Mouse (Mus musculus): ENCODE results near the gene Krt14. TPM values are rescaled to one million over a fixed set of nuclear protein-coding genes. Genes with fewer than 3 reads are reported as not detected.

Krt14 gene
- polyA plus RNA-seq, 1 experiment from 2014 or later, result 2.3 TPM

DNA sequence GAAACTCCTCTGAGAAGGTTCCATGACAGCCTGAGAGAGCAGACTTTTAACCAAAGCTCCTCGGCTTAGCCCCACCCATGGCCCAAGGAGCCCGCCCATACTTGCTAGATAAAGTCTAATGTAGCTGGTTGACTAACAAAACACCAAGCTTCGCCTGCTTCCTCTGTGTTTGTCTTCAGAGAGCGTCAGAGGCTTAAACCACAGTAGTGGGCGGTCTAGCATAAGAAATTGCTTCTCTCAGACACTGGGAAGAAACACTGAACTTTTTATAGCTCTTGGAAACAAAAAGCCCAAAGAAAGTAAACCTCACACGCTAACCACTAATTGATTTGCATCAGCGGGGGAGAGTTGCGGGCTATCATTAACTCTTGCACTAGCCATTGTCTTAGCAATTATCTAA is 14.4 kb upstream of the Krt14 start:
- H3K9me3 ChIP-seq (ENCODE audit: low read length), result 0 out of 2 replicates have a peak, but pooled peaks cover 4% of the 10 kb centered on the region
- TF ChIP-seq EP300 (IDR thresholded peaks at IDR 0.05) (no peak), CTCF (IDR thresholded peaks at IDR 0.05) (no peak)
- ATAC-seq, result no peak
- H3K4me1 ChIP-seq (ENCODE audit: insufficient read depth, low read depth, low read length), result no peaks in the 10 kb centered on the region
- H3K27ac ChIP-seq (ENCODE audit: low read length), result no peak overlapping the region
- DNase-seq (ENCODE audit: low spot score), result no peak
- no peaks in the 10 kb centered on the region for H3K27me3 ChIP-seq (replicated peaks; ENCODE audit: insufficient read depth, low read length)
- H3K9ac ChIP-seq (replicated peaks; ENCODE audit: low read depth), result no peak overlapping the region
- no peak overlapping the region for H3K4me3 ChIP-seq (ENCODE audit: low read depth, low read length)
- WGBS, result 65% methylated on average over 8 of the region's 8 CpGs
- no peak overlapping the region for H3K4me2 ChIP-seq (replicated peaks; ENCODE audit: low read depth, low read length)
- H3K36me3 ChIP-seq (ENCODE audit: insufficient read depth, low read length), result no peaks in the 10 kb centered on the region

DNA sequence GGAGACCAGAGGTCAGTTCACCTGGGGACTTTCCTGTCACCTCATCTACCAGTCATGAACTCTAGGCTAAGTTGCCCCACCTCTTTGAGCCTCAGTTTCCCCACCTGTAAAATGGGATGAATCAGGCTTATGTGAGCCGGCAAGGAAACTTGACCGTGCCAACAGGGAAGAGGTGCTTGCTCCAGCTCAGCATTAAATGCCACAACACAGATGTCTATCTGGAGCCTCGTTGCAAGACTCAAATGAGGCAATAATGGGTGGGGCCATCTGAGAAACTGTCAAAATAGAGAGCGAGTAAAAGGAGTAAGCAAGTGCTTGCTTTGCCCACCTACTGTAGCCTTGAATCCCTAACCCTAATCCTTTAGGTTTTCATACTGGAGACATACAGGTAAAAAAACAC is 12.0 kb upstream of the Krt14 start:
- WGBS, result 86% methylated on average over 4 of the region's 4 CpGs
- no peak for TF ChIP-seq EP300 (IDR thresholded peaks at IDR 0.05)
- no peak for TF ChIP-seq CTCF (IDR thresholded peaks at IDR 0.05)
- Histone ChIP-seq H3K4me2 (replicated peaks; ENCODE audit: low read depth, low read length) (no peak overlapping the region), H3K9me3 (ENCODE audit: low read length) (no peaks in the 10 kb centered on the region), H3K36me3 (ENCODE audit: insufficient read depth, low read length) (no peaks in the 10 kb centered on the region), H3K4me3 (ENCODE audit: low read depth, low read length) (no peak overlapping the region), H3K27me3 (replicated peaks; ENCODE audit: insufficient read depth, low read length) (no peaks in the 10 kb centered on the region), H3K9ac (replicated peaks; ENCODE audit: low read depth) (no peak overlapping the region), H3K27ac (ENCODE audit: low read length) (no peak overlapping the region), H3K4me1 (ENCODE audit: insufficient read depth, low read depth, low read length) (no peaks in the 10 kb centered on the region)
- DNase-seq (ENCODE audit: low spot score) (no peak), ATAC-seq (no peak)

DNA sequence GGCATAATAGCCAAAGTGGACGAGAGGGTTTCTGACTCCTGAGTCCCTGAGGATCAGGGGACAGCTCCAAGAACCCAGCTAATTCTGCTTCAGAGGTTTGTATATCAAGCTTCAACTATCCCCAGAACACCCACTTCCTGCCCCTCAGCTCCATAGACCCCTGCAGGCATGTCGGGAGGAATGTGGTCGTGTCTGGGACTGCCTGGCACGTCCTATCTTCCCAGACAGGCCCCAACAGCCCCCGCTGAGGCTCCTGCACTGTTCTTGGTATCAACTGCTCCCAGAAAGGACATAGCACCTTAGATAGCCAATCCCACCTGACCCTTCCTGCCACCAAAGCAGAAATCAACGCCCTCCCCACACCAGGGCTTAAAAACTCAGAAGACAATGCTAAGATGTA is 1.2 kb upstream of the Krt14 start:
- no peaks in the 10 kb centered on the region for H3K36me3 ChIP-seq (ENCODE audit: insufficient read depth, low read length)
- no peak overlapping the region for H3K4me3 ChIP-seq (ENCODE audit: low read depth, low read length)
- H3K4me2 ChIP-seq (replicated peaks; ENCODE audit: low read depth, low read length), result no peak overlapping the region

DNA sequence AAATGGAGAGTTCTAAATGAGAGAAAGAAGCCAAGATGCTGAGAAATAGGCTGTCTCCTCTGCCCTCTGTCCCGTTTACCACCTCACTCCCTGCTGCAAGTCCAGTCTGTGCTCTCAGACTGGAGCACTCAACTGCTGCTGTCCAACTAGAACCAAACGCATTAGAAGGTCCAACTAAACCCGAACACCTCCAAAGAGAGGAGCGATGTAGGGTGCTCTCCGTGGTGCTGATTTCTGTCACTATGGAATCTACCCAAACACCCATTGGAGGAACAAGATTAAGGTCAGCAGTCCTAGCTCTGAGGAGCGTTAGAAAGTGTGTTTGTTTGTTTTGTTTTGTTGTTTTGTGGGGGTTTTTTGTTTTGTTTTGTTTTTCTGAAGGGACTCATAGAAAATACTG is 3.9 kb downstream of the Krt14 start:
- H3K9me3 ChIP-seq (ENCODE audit: low read length), result no peaks in the 10 kb centered on the region
- no peak overlapping the region for H3K4me2 ChIP-seq (replicated peaks; ENCODE audit: low read depth, low read length)
- H3K9ac ChIP-seq (replicated peaks; ENCODE audit: low read depth), result no peak overlapping the region
- H3K4me1 ChIP-seq (ENCODE audit: insufficient read depth, low read depth, low read length), result no peaks in the 10 kb centered on the region
- ATAC-seq (peak; percentile 44), DNase-seq (ENCODE audit: low spot score) (peak; percentile 82)
- TF ChIP-seq CTCF (IDR thresholded peaks at IDR 0.05) (no peak), EP300 (IDR thresholded peaks at IDR 0.05) (no peak)
- no peaks in the 10 kb centered on the region for H3K36me3 ChIP-seq (ENCODE audit: insufficient read depth, low read length)
- no peak overlapping the region for H3K27ac ChIP-seq (ENCODE audit: low read length)
- H3K4me3 ChIP-seq (ENCODE audit: low read depth, low read length), result no peak overlapping the region
- no peaks in the 10 kb centered on the region for H3K27me3 ChIP-seq (replicated peaks; ENCODE audit: insufficient read depth, low read length)
- WGBS, result 9% methylated on average over 6 of the region's 6 CpGs

More for the DNA sequence above, 1.2 kb upstream of the Krt14 start:
- H3K4me1 ChIP-seq (ENCODE audit: insufficient read depth, low read depth, low read length), result no peaks in the 10 kb centered on the region
- H3K27me3 ChIP-seq (replicated peaks; ENCODE audit: insufficient read depth, low read length), result no peaks in the 10 kb centered on the region
- no peak overlapping the region for H3K9ac ChIP-seq (replicated peaks; ENCODE audit: low read depth)
- no peak overlapping the region for H3K27ac ChIP-seq (ENCODE audit: low read length)
- ATAC-seq, result no peak
- no peak for TF ChIP-seq CTCF (IDR thresholded peaks at IDR 0.05)
- no peak for TF ChIP-seq EP300 (IDR thresholded peaks at IDR 0.05)
- WGBS, result 45% methylated on average over 6 of the region's 6 CpGs
- no peak for DNase-seq (ENCODE audit: low spot score)
- H3K9me3 ChIP-seq (ENCODE audit: low read length), result no peaks in the 10 kb centered on the region

DNA sequence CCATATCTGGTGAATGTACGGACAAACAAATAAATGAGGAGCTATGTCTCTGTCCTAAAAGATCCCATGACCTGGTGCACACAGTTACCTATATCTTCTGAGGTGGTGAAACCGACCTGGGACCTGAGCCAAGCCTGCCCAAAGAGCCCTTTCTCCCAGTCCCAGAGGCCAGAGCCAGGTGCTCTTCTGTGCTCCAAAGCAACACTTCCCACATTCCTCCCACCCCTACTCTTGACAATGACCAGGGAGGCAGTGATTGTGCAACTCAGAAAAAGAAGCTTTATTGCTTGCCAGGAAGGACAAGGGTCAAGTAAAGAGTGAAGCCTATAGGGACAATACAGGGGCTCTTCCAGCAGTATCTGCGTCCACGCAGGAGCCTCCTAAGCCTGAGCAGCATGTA is 4.4 kb downstream of the Krt14 start:
- H3K27me3 ChIP-seq (replicated peaks; ENCODE audit: insufficient read depth, low read length), result no peaks in the 10 kb centered on the region
- no peaks in the 10 kb centered on the region for H3K4me1 ChIP-seq (ENCODE audit: insufficient read depth, low read depth, low read length)
- H3K27ac ChIP-seq (ENCODE audit: low read length), result no peak overlapping the region
- ATAC-seq (no peak), DNase-seq (ENCODE audit: low spot score) (no peak)
- no peak overlapping the region for H3K4me2 ChIP-seq (replicated peaks; ENCODE audit: low read depth, low read length)
- no peaks in the 10 kb centered on the region for H3K9me3 ChIP-seq (ENCODE audit: low read length)
- H3K36me3 ChIP-seq (ENCODE audit: insufficient read depth, low read length), result no peaks in the 10 kb centered on the region
- TF ChIP-seq EP300 (IDR thresholded peaks at IDR 0.05) (no peak), CTCF (IDR thresholded peaks at IDR 0.05) (no peak)
- H3K4me3 ChIP-seq (ENCODE audit: low read depth, low read length), result no peak overlapping the region
- H3K9ac ChIP-seq (replicated peaks; ENCODE audit: low read depth), result no peak overlapping the region
- 82% methylated on average over 4 of the region's 4 CpGs for WGBS

DNA sequence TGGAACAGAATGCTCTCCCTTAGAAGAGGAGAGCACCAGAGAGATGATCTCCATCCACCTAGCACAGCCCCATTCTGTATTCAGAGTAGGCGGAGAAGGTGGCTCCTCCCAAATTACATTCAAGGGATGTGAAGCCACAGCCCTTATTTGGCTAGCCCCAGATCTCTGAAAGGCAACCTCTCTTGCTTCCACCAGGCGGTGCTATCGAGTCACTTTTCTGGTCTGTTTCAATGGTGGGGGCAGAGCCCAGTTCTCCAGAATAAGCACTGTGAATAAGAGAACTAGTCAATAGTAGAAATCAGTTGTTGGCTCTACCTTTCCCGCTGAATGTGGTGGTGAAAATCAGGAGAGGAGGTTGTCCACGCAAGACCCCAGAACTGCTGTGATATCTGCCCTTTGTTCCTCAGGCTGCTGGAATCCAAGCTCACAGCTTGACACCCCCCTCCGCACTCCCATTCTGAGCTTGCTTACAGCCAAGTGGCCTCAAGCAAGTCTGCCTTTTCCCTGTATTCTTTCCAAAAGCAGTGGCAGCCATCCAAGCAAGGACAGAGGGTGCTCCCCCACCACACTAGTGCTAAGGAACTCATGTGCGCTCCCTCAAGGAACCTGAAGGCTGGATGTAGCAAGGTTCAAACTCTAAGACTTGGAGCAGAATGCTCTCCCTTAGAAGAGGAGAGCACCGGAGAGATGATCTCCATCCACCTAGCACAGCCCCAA is 7.1 kb downstream of the Krt14 start:
- Histone ChIP-seq H3K36me3 (ENCODE audit: insufficient read depth, low read length) (no peaks in the 10 kb centered on the region), H3K4me2 (replicated peaks; ENCODE audit: low read depth, low read length) (no peak overlapping the region), H3K9ac (replicated peaks; ENCODE audit: low read depth) (no peak overlapping the region), H3K27me3 (replicated peaks; ENCODE audit: insufficient read depth, low read length) (no peaks in the 10 kb centered on the region), H3K9me3 (ENCODE audit: low read length) (no peaks in the 10 kb centered on the region), H3K4me1 (ENCODE audit: insufficient read depth, low read depth, low read length) (no peaks in the 10 kb centered on the region), H3K4me3 (ENCODE audit: low read depth, low read length) (no peak overlapping the region), H3K27ac (ENCODE audit: low read length) (no peak overlapping the region)
- peak; percentile 61 for TF ChIP-seq CTCF (IDR thresholded peaks at IDR 0.05)
- no peak for TF ChIP-seq EP300 (IDR thresholded peaks at IDR 0.05)
- WGBS, result 45% methylated on average over 8 of the region's 8 CpGs
- ATAC-seq, result no peak
- peak; percentile 8 for DNase-seq (ENCODE audit: low spot score)

All from lung, postnatal 0 days (tissue).